Mouse (Mus musculus): Measurements from ENCODE around the gene Gna12. TPM values are rescaled to one million over a fixed set of nuclear protein-coding genes. Genes with fewer than 3 reads are reported as not detected.

The Gna12 gene
- total RNA-seq (2018; cell fraction: chromatin; rRNA removed), result 10 to 100 TPM in 20 of 26 experiments, 1 to 10 TPM in 6; 5.5 to 38.3 (median 15.9) TPM
- 100 to 1,000 TPM in 13 of 26 experiments, 10 to 100 TPM in 13; 58.7 to 194 (median 95.9) TPM for total RNA-seq (2018; cell fraction: cytosol; rRNA removed)
- total RNA-seq (2018; cell fraction: nucleus; rRNA removed), result 10 to 100 TPM; 25.6 to 92.0 (median 47.5) TPM
- 97.9 to 155 TPM (median 121 TPM) in 3 replicates for polyA plus RNA-seq (2018)

GRCm38 (mm10) chr5:140830314-140831063 is at the start of gene Gna12:
Gna12 (minus strand) TSS chr5:140830431.
- H3K27ac ChIP-seq, result peak within 1 kb of the TSS; percentile 64
- 1% methylated on average over 47 of the region's 49 CpGs for WGBS (ENCODE audit: missing documents)
- peak within 1 kb of the TSS; percentile 70 for H3K4me3 ChIP-seq (ENCODE audit: inconsistent target)
- no peaks in the 10 kb centered on the region for H3K36me3 ChIP-seq (ENCODE audit: inconsistent target)
- peaks cover 44% of the 10 kb centered on the region for H3K79me2 ChIP-seq (ENCODE audit: inconsistent target)

DNA sequence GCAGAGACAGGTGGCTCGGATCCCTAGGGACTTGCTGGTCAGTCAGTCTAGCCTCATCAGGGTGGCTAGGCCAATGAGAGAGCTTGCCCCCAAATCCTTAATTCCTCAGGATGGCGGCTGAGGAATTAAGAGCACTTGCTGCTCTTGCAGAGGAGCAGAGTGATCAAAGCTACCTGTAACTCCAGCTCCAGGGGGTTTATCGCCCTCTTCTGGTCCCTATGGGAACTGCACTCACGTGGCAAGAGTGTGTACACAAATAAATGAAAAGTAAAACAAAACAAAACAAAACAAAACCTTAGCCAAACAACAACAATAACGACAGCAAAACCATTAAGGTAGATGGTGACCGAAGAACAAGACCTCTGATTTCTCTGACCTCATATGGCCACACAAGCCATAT is 48.4 kb upstream of the Gna12 start:
- no peaks in the 10 kb centered on the region for H3K79me2 ChIP-seq (ENCODE audit: inconsistent target)
- H3K36me3 ChIP-seq (ENCODE audit: inconsistent target), result no peaks in the 10 kb centered on the region; the same call in 1 of the 2 replicates
- 86% methylated on average over 5 of the region's 6 CpGs for WGBS (ENCODE audit: missing documents)
- H3K27ac ChIP-seq, result no peak overlapping the region
- H3K4me3 ChIP-seq (ENCODE audit: inconsistent target), result no peak overlapping the region

GRCm38 (mm10) chr5:140873736-140874307 is 43.6 kb upstream of the Gna12 start:
- H3K27ac ChIP-seq, result no peak overlapping the region
- WGBS (ENCODE audit: missing documents), result 22% methylated on average over 6 of the region's 6 CpGs
- no peaks in the 10 kb centered on the region for H3K79me2 ChIP-seq (ENCODE audit: inconsistent target)
- no peaks in the 10 kb centered on the region; the same call in 1 of the 2 replicates for H3K36me3 ChIP-seq (ENCODE audit: inconsistent target)
- no peak overlapping the region for H3K4me3 ChIP-seq (ENCODE audit: inconsistent target)

- H3K36me3 ChIP-seq (ENCODE audit: inconsistent target), result no peaks in the 10 kb centered on the region; the same call in 1 of the 2 replicates
- H3K4me3 ChIP-seq (ENCODE audit: inconsistent target), result no peak overlapping the region
- no peak overlapping the region for H3K27ac ChIP-seq
- 26% methylated on average over 18 of the region's 18 CpGs for WGBS (ENCODE audit: missing documents)
- H3K79me2 ChIP-seq (ENCODE audit: inconsistent target), result no peaks in the 10 kb centered on the region
These were observed 42.9 kb upstream of the Gna12 start for GRCm38 (mm10) chr5:140873039-140873551.

- no peaks in the 10 kb centered on the region; the same call in 1 of the 2 replicates for H3K36me3 ChIP-seq (ENCODE audit: inconsistent target)
- 18% methylated on average over 11 of the region's 11 CpGs for WGBS (ENCODE audit: missing documents)
- H3K4me3 ChIP-seq (ENCODE audit: inconsistent target), result no peak overlapping the region
- no peak overlapping the region for H3K27ac ChIP-seq
- H3K79me2 ChIP-seq (ENCODE audit: inconsistent target), result no peaks in the 10 kb centered on the region
These were observed 42.4 kb upstream of the Gna12 start for GRCm38 (mm10) chr5:140872532-140873038.

DNA sequence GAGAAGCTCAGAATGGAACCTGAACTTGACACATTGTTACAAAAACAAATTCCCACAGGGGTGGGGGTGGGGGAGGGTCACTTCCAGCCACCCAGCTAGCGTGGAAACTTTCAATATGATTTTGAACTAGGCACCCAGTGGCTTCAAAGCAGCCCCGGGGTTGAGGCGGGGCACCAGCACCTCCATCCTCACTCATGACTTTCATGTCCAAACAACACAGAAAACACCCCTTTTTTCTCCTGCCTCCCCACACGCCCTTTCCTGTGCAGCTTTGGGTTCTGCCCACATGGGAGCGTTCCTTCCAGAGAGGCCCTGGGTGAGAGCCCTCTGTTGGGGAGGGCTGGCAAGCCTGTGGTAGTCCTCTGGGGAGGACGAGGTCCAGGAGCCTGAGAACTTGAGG is 41.0 kb upstream of the Gna12 start:
- no peaks in the 10 kb centered on the region for H3K36me3 ChIP-seq (ENCODE audit: inconsistent target)

GRCm38 (mm10) chr5:140869034-140869433 is 38.8 kb upstream of the Gna12 start:
- Histone ChIP-seq H3K27ac (no peak overlapping the region), H3K79me2 (ENCODE audit: inconsistent target) (no peaks in the 10 kb centered on the region), H3K4me3 (ENCODE audit: inconsistent target) (no peak overlapping the region), H3K36me3 (ENCODE audit: inconsistent target) (no peaks in the 10 kb centered on the region)
- whole genome bisulfite sequencing (ENCODE audit: missing documents), result 38% methylated on average over 2 of the region's 2 CpGs

More for the DNA sequence above, 41.0 kb upstream of the Gna12 start:
- WGBS (ENCODE audit: missing documents), result 62% methylated on average over 6 of the region's 6 CpGs
- Histone ChIP-seq H3K27ac (no peak overlapping the region), H3K4me3 (ENCODE audit: inconsistent target) (no peak overlapping the region), H3K79me2 (ENCODE audit: inconsistent target) (no peaks in the 10 kb centered on the region)

GRCm38 (mm10) chr5:140859730-140860129 is 29.5 kb upstream of the Gna12 start:
- 79% methylated on average over 5 of the region's 5 CpGs for WGBS (ENCODE audit: missing documents)
- Histone ChIP-seq H3K27ac (no peak overlapping the region), H3K79me2 (ENCODE audit: inconsistent target) (no peaks in the 10 kb centered on the region), H3K36me3 (ENCODE audit: inconsistent target) (no peaks in the 10 kb centered on the region), H3K4me3 (ENCODE audit: inconsistent target) (no peak overlapping the region)

- Histone ChIP-seq H3K27ac (no peak overlapping the region), H3K36me3 (ENCODE audit: inconsistent target) (no peaks in the 10 kb centered on the region), H3K79me2 (ENCODE audit: inconsistent target) (no peaks in the 10 kb centered on the region), H3K4me3 (ENCODE audit: inconsistent target) (no peak overlapping the region)
- 39% methylated on average over 3 of the region's 3 CpGs for whole genome bisulfite sequencing (ENCODE audit: missing documents)
These were observed 28.1 kb upstream of the Gna12 start for GRCm38 (mm10) chr5:140858335-140858734.

GRCm38 (mm10) chr5:140857432-140858154 is 27.4 kb upstream of the Gna12 start:
- no peaks in the 10 kb centered on the region for H3K36me3 ChIP-seq (ENCODE audit: inconsistent target)
- H3K79me2 ChIP-seq (ENCODE audit: inconsistent target), result no peaks in the 10 kb centered on the region
- no peak overlapping the region for H3K27ac ChIP-seq
- no peak overlapping the region for H3K4me3 ChIP-seq (ENCODE audit: inconsistent target)
- 58% methylated on average over 7 of the region's 8 CpGs for WGBS (ENCODE audit: missing documents)

GRCm38 (mm10) chr5:140855909-140856530 is 25.8 kb upstream of the Gna12 start:
- Histone ChIP-seq H3K79me2 (ENCODE audit: inconsistent target) (no peaks in the 10 kb centered on the region), H3K36me3 (ENCODE audit: inconsistent target) (no peaks in the 10 kb centered on the region), H3K27ac (no peak overlapping the region), H3K4me3 (ENCODE audit: inconsistent target) (no peak overlapping the region)
- 93% methylated on average over 11 of the region's 11 CpGs for WGBS (ENCODE audit: missing documents)

GRCm38 (mm10) chr5:140854700-140855099 is 24.5 kb upstream of the Gna12 start:
- Histone ChIP-seq H3K27ac (no peak overlapping the region), H3K4me3 (ENCODE audit: inconsistent target) (no peak overlapping the region), H3K36me3 (ENCODE audit: inconsistent target) (no peaks in the 10 kb centered on the region), H3K79me2 (ENCODE audit: inconsistent target) (no peaks in the 10 kb centered on the region)
- 91% methylated on average over 4 of the region's 4 CpGs for WGBS (ENCODE audit: missing documents)

DNA sequence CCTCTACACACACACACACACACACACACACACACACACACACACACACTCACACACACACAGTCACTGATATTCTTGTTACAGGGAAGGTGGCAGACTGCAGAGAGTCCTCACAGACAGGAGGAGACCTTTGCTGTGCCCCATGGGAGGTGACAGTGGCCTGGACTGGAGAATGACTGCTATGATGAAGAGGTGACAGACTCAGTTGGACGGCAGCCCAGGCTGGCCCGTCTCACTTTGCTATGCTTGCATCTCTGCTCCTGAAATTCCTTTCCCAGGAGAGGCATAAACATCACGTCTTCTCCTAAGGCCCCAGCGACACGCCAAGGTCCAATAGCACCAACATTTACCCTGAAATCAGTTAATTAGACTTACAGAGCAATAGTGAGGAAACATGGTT is 23.5 kb upstream of the Gna12 start:
- WGBS (ENCODE audit: missing documents), result 94% methylated on average over 5 of the region's 5 CpGs
- Histone ChIP-seq H3K4me3 (ENCODE audit: inconsistent target) (no peak overlapping the region), H3K79me2 (ENCODE audit: inconsistent target) (no peaks in the 10 kb centered on the region), H3K27ac (no peak overlapping the region), H3K36me3 (ENCODE audit: inconsistent target) (no peaks in the 10 kb centered on the region)

DNA sequence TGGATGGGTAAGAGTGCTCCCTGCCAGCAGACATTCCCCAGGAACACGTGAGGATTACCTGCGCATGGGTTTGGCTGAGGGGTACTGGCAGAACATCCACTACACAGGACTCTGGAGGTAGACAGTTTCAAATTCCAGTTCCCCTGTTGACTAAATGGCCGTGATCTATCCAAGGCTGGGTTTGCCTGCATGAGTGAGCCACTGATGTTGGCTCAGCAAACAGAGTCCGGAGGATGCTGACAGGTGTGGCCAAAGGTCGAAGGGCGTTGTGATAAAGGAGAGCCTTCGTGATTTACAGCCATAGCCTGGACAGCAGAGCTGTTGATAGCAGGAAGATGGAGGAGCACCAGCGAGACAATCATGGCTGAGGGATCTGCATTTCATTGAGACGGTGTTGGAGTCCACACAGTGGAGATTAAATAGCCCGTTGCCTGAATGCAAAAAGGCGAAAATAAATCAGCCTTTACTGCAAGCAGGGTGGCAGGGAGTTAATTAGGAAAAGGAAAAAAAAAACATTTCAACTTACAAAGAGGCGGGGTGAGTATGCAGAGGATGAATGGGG is 22.3 kb upstream of the Gna12 start:
- Histone ChIP-seq H3K79me2 (ENCODE audit: inconsistent target) (no peaks in the 10 kb centered on the region), H3K4me3 (ENCODE audit: inconsistent target) (no peak overlapping the region), H3K36me3 (ENCODE audit: inconsistent target) (no peaks in the 10 kb centered on the region), H3K27ac (no peak overlapping the region)
- 93% methylated on average over 12 of the region's 12 CpGs for WGBS (ENCODE audit: missing documents)
